Mouse (Mus musculus) cerebellum, adult 2 months (tissue): Measurements from ENCODE around the gene 2700081O15Rik.

ENCODE experiments used
- CTCF ChIP-seq: fragments of 200-500 bp; IDR thresholded peaks from 2 replicates; pipeline ENCODE4 v1.5.1; 2011; ENCODE audit warnings: low read depth, mild to moderate bottlenecking, control low read depth, low read length, moderate library complexity, borderline replicate concordance; ENCODE audit not compliant: insufficient read depth
- POLR2A ChIP-seq: fragments of 200-500 bp; IDR thresholded peaks from 2 replicates; pipeline ENCODE4 v1.6.1; 2011; ENCODE audit warnings: low read length, control low read depth, borderline replicate concordance; ENCODE audit not compliant: insufficient read depth

DNA sequence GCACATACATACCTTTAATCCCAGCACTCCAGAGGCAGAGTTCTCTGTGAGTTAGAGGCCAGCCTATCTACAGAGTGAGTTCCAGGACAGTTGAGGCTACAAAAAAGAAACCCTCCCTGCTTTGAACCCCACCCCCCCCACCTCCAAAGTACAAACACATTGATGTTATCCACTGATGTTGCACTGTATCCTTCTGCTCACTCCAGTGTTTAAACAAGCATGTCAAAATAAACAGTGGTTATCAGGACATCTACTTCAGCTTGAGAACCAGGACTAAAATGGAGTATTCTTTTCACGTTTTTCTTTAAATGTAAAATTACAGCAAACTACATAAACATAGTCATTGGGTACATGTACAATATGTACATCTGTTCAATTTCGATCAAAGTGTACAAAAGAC, 27.7 kb downstream of the 2700081O15Rik start:
- TF ChIP-seq CTCF, result no peak
- no peak for TF ChIP-seq POLR2A
